Mouse (Mus musculus): Measurements from ENCODE around the gene Mtss1l. TPM values are rescaled to one million over a fixed set of nuclear protein-coding genes. Genes with fewer than 3 reads are reported as not detected.

Mtss1l gene
- total and polyA plus RNA-seq, 3 experiments, result 0.64 to 0.66 TPM; not detected in 1

GRCm38 (mm10) chr8:110750269-110750668 is 29.0 kb downstream of the Mtss1l start:
- H3K36me3 ChIP-seq (replicated peaks in 1 of 2; ENCODE audit: control insufficient read depth in 1 of 2, insufficient read depth in 1 of 2, low read length in 1 of 2), result no peaks in the 10 kb centered on the region
- H3K4me1 ChIP-seq (ENCODE audit: control insufficient read depth in 1 of 2, insufficient read depth in 2 of 2), result peaks cover under 1 to 11% of the 10 kb centered on the region in 2 experiments
- TF ChIP-seq MAZ (IDR thresholded peaks at IDR 0.05; ENCODE audit: low read depth, low read length) (no peak), BHLHE40 (IDR thresholded peaks at IDR 0.05; ENCODE audit: low read depth, low read length) (no peak), JUND (conservative IDR thresholded peaks at IDR 0.05; ENCODE audit: low read depth, low read length) (no peak), ZKSCAN1 (IDR thresholded peaks at IDR 0.05; ENCODE audit: borderline replicate concordance, low read depth, low read length) (no peak), ETS1 (conservative IDR thresholded peaks at IDR 0.05; ENCODE audit: low read depth, low read length) (no peak), PAX5 (IDR thresholded peaks at IDR 0.05; ENCODE audit: low read length) (no peak), USF2 (conservative IDR thresholded peaks at IDR 0.05; ENCODE audit: low read depth, low read length) (no peak), RAD21 (IDR thresholded peaks at IDR 0.05; ENCODE audit: low read depth, low read length) (no peak), EP300 (IDR thresholded peaks at IDR 0.05; ENCODE audit: low read length) (no peak), NELFE (IDR thresholded peaks at IDR 0.05; ENCODE audit: low read depth, low read length) (no peak), ZC3H11A (IDR thresholded peaks at IDR 0.05; ENCODE audit: low read depth, low read length) (no peak), JUN (IDR thresholded peaks at IDR 0.05; ENCODE audit: insufficient read depth, low read depth, low read length) (no peak), CHD2 (IDR thresholded peaks at IDR 0.05; ENCODE audit: low read length) (no peak), TBP (conservative IDR thresholded peaks at IDR 0.05; ENCODE audit: low read depth, low read length) (no peak)
- H3K9me3 ChIP-seq (replicated peaks; ENCODE audit: low read length), result no peaks in the 10 kb centered on the region
- no peak overlapping the region for H3K9ac ChIP-seq (ENCODE audit: insufficient read depth, low read depth)
- dilution Hi-C loops (cut with MboI; ENCODE audit: extremely low pct_ligation_motif_present, extremely low pct_unique_long_range_greater_than_20kb, low sequenced_read_pairs) (no loop called here), in situ Hi-C loops (cut with MboI; ENCODE audit: low pct_ligation_motif_present, low pct_unique_long_range_greater_than_20kb, low sequenced_read_pairs) (loop anchor here (10.0 kb wide), 1 partner anchor 95 kb away; the partner anchor contains the start of genes Cog4 and Sf3b3)
- no peak overlapping the region for H3K4me3 ChIP-seq (replicated peaks in 1 of 3; ENCODE audit: low read depth in 2 of 3, low read length in 2 of 3, poor library complexity in 1 of 3)
- no peak for DNase-seq (ENCODE audit: extremely low read depth)
- H3K4me2 ChIP-seq (ENCODE audit: insufficient read depth, low read depth, poor library complexity, severe bottlenecking), result no peak overlapping the region
- no peaks in the 10 kb centered on the region for H3K27me3 ChIP-seq (replicated peaks)
- H3K79me2 ChIP-seq (replicated peaks; ENCODE audit: control insufficient read depth, extremely low read depth, insufficient read depth, poor library complexity, severe bottlenecking), result no peaks in the 10 kb centered on the region
- H3K27ac ChIP-seq (ENCODE audit: insufficient read depth, low read depth), result no peak overlapping the region

- no peaks in the 10 kb centered on the region for H3K79me2 ChIP-seq (replicated peaks; ENCODE audit: control insufficient read depth, extremely low read depth, insufficient read depth, poor library complexity, severe bottlenecking)
- H3K4me1 ChIP-seq (ENCODE audit: control insufficient read depth in 1 of 2, insufficient read depth in 2 of 2), result peaks cover 0 to 11% of the 10 kb centered on the region in 2 experiments; a peak in 2 of 4 replicates
- no peaks in the 10 kb centered on the region for H3K36me3 ChIP-seq (replicated peaks in 1 of 2; ENCODE audit: control insufficient read depth in 1 of 2, insufficient read depth in 1 of 2, low read length in 1 of 2)
- H3K4me3 ChIP-seq (replicated peaks in 1 of 3; ENCODE audit: low read depth in 2 of 3, low read length in 2 of 3, poor library complexity in 1 of 3), result no peak overlapping the region
- no peaks in the 10 kb centered on the region for H3K9me3 ChIP-seq (replicated peaks; ENCODE audit: low read length)
- H3K27me3 ChIP-seq (replicated peaks), result no peaks in the 10 kb centered on the region
- no peak overlapping the region for H3K27ac ChIP-seq (ENCODE audit: insufficient read depth, low read depth)
- no peak for TF ChIP-seq MEF2A (IDR thresholded peaks at IDR 0.05; ENCODE audit: borderline replicate concordance, low read depth, low read length)
- no peak for TF ChIP-seq KAT2A (IDR thresholded peaks at IDR 0.05; ENCODE audit: insufficient replicate concordance, low read length)
- TF ChIP-seq RAD21 (IDR thresholded peaks at IDR 0.05; ENCODE audit: low read depth, low read length), result no peak
- TF ChIP-seq EP300 (IDR thresholded peaks at IDR 0.05; ENCODE audit: low read length), result no peak
- no peak for TF ChIP-seq GABPA (IDR thresholded peaks at IDR 0.05; ENCODE audit: insufficient replicate concordance, low read depth, low read length)
- no peak for TF ChIP-seq USF2 (conservative IDR thresholded peaks at IDR 0.05; ENCODE audit: low read depth, low read length)
- TF ChIP-seq MAFK (IDR thresholded peaks at IDR 0.05; ENCODE audit: insufficient replicate concordance, low read length), result no peak
- no peak for TF ChIP-seq NELFE (IDR thresholded peaks at IDR 0.05; ENCODE audit: low read depth, low read length)
- TF ChIP-seq ZKSCAN1 (IDR thresholded peaks at IDR 0.05; ENCODE audit: borderline replicate concordance, low read depth, low read length), result no peak
- no peak for TF ChIP-seq IRF4 (IDR thresholded peaks at IDR 0.05; ENCODE audit: low read depth, low read length)
- no peak for TF ChIP-seq ETS1 (conservative IDR thresholded peaks at IDR 0.05; ENCODE audit: low read depth, low read length)
- in situ Hi-C loops (cut with MboI; ENCODE audit: low pct_ligation_motif_present, low pct_unique_long_range_greater_than_20kb, low sequenced_read_pairs), result loop anchor here (10.0 kb wide), 1 partner anchor 93 kb away; the partner anchor contains the start of genes Cog4 and Sf3b3
- no peak overlapping the region for H3K9ac ChIP-seq (ENCODE audit: insufficient read depth, low read depth)
- DNase-seq (ENCODE audit: extremely low read depth), result no peak
- H3K4me2 ChIP-seq (ENCODE audit: insufficient read depth, low read depth, poor library complexity, severe bottlenecking), result no peak overlapping the region
- dilution Hi-C loops (cut with MboI; ENCODE audit: extremely low pct_ligation_motif_present, extremely low pct_unique_long_range_greater_than_20kb, low sequenced_read_pairs), result no loop called here
Measured at GRCm38 (mm10) chr8:110751490-110751889, 30.2 kb downstream of the Mtss1l start.

Measured in CH12.LX (cell line).